Mouse (Mus musculus) brown adipose tissue, adult 24 weeks (tissue): ENCODE results near the gene Ces4a. TPM values are rescaled to one million over a fixed set of nuclear protein-coding genes. Genes with fewer than 3 reads are reported as not detected.
"Not testable (repeated sequence)": the region's sequence is repeated elsewhere in the genome, so short reads cannot be mapped to it uniquely, and the experiment has no call there.

Experiments used
- H3K27ac ChIP-seq: fragments of 200-500 bp; replicated peaks from 2 replicates; pipeline ENCODE4 v1.5.1; 2012; ENCODE audit warnings: low read depth, mild to moderate bottlenecking, low read length
- H3K4me1 ChIP-seq: fragments of 200-500 bp; 2 replicates; pipeline ENCODE4 v1.6.1; 2012; ENCODE audit warnings: low read length, mixed read lengths; ENCODE audit not compliant: control insufficient read depth, insufficient read depth, insufficient read length
- H3K4me3 ChIP-seq: fragments of 200-500 bp; 2 replicates; pipeline ENCODE4 v1.5.1; 2012; ENCODE audit warnings: low read depth, mild to moderate bottlenecking, low read length, moderate library complexity; ENCODE audit not compliant: insufficient read depth
- polyA plus RNA-seq: library from polyadenylated mRNA; stranded (reverse); fragments of >200 nt; gene quantifications from 2 replicates; pipeline ENCODE4 v1.2.4, GENCODE M21; 2012; ENCODE audit not compliant: missing spikeins, insufficient read depth, insufficient read length

Ces4a gene
- polyA plus RNA-seq = not detected in 2 replicates

DNA sequence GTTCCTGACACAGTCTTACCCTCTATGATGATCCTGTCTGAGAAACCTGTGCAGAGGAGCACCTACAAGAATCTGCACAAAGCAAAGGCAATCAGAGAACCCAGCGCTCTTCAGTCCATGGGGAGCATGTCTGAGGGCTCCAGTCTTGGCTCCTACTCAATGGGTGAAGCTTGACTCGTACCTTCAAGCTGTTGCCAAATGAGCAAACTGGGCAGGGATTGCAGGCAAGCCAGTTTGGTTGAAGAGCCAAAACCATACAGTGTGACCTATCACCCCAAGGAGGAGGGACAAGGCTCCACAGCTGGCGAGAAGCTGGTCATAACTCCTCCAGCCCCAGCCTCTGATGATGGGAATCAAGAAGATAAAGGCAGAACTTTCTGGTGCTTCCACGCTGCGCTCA lies at the start of gene Ces4a:
Gene Ces4a, plus strand, starts transcription at position 292 of the 400 bp plus-strand sequence.
- no peak within 1 kb of the TSS for H3K27ac ChIP-seq
- H3K4me3 ChIP-seq = no peak within 1 kb of the TSS
- H3K4me1 ChIP-seq = no peaks in the 10 kb centered on the region

DNA sequence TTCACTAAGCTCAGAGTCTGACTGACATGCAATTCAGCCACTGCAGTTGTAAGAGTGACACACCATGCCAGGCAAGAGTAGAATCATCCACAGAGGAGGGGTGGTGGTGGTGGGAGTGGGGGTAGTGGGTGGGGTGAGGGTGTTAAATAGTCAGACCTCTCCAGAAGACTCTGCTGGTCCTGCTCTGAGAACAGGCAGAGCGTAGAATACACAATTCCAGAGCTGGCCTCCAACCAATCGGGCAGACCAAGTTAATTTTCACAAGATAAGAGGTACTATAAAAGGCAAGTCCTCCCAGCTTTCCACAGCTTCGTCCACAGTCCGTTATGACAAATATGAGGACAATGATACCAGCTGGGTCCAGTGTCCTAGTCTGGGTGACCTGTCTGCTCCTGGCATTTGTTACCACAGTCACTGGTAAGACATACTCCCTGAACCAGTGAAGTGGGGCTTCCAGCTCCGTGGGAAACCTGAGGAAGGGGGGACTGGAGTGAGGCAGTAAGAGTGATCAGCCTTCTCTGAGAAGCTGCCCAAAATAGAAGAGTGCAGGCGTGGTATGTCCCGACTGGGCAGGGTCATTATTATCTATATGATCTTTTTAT lies 48.0 kb upstream of the Ces4a start, which contains the start of gene Ces3b:
Gene Ces3b, plus strand, starts transcription at position 305 of the 602 bp plus-strand sequence.
- Histone ChIP-seq H3K4me1 (no peaks in the 10 kb centered on the region), H3K4me3 (no peak within 1 kb of the TSS), H3K27ac (no peak within 1 kb of the TSS)

DNA sequence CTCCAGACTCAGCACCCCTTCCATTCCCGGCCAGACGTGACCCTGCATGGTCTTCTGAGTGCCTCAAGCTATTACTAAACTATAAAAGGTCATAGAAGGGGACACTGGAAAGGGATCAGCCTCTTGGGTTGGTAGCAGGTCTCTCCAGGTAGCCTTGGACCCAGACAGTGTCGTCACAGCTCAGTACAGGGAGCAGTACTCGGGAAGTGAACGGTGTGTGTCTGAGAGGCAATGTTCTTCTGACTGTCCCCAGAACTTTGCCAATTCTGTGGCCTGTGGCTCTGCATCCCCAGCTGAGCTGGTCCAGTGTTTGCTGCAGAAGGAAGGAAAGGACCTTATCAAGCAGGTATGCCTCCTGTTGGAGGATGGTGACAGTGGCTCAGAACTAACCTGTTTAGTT lies 43.4 kb upstream of the Ces4a start:
- H3K27ac ChIP-seq, H3K4me3 ChIP-seq, H3K4me1 ChIP-seq: not testable (repeated sequence)

DNA sequence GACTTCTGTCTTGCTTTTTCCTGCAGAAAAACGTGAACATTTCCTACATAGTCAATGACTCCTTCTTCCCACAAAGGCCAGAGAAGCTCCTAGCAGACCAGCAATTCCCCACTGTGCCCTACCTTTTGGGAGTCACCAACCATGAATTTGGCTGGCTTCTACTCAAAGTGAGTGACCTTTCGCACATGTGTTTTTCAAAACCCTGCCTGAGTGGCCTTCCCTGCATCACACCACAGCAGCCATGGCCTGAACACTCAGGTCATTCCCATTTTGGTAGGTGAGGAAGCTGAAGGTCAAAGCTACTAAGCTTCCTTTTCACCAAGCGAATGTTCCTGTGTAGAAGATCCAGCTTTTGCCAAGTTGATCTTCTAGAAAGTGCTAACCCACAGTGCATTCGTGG lies 43.0 kb upstream of the Ces4a start:
- Histone ChIP-seq H3K4me1 (no peaks in the 10 kb centered on the region), H3K4me3 (no peak overlapping the region), H3K27ac (no peak overlapping the region)

DNA sequence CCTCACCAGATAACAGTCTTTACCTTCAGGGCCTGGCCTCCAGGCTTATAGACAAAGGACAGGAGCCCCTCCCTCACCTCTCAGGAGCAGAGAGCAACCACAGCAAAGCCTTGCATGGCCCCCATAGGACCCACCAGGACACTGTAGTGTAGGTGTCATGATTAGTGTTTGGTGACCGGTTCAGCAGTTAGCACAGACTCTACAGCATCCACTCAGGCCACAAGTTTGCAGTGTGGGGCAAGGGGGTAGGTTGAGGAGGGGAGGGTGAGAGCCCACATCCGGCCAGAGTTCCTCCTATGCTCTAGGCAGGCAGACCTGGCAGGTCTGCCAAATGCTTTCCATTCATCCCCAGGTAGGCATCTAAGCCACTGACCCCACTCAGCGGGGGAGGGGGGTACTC lies 37.6 kb upstream of the Ces4a start:
- H3K4me3 ChIP-seq = no peak overlapping the region
- H3K4me1 ChIP-seq = no peaks in the 10 kb centered on the region
- H3K27ac ChIP-seq = no peak overlapping the region

DNA sequence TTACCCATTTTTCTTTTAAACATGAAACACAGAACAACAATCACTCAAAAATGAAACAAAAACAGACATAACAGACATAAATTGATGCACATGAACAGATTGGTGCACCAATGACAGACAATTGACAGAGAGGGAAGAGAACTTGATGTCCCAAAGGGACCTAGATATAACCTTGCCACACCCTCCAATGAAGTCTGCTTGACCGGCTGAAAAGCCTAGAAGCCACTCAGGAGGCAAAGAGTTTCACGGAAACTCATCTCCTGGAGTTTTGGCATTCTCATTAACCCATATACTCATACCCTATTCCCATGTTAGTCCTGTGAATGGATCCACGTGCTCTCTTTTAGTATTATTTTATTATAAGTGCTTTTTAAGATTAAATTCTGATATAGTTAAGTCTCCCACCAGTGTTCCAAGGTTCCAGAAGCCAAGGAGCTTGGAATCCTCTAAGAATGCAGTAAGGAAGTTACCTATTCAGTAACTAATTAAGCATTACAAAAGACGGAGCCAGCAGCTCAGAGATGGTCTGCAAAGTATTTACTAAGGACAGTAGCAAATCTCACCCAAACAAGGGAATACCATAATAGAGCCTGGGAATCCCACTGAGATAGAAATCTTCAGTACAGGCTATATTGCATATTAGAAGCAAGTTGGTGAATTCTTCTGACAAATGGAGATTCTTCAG lies 29.4 kb upstream of the Ces4a start:
- H3K4me1 ChIP-seq, H3K4me3 ChIP-seq, H3K27ac ChIP-seq: not testable (repeated sequence)

DNA sequence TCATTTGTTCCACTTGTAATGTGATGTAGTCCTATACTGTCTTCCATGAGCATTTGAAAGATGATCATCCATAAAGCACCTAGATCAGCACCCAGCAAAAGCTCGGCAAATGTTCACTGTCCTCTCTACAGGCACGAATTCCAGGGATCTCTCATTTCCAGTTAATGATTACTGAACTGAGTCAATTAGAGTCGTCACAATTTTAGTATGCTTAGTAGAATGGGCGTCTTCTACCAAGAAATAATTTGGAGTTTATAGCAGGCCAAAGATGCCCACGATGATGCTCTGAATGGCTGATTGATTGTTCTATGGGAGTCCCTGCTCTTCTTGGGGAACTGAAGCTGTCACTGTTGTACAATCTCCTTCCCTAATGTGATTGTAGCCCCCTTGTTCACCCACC lies 27.9 kb upstream of the Ces4a start:
- not testable (repeated sequence) for H3K27ac ChIP-seq, H3K4me1 ChIP-seq, H3K4me3 ChIP-seq

DNA sequence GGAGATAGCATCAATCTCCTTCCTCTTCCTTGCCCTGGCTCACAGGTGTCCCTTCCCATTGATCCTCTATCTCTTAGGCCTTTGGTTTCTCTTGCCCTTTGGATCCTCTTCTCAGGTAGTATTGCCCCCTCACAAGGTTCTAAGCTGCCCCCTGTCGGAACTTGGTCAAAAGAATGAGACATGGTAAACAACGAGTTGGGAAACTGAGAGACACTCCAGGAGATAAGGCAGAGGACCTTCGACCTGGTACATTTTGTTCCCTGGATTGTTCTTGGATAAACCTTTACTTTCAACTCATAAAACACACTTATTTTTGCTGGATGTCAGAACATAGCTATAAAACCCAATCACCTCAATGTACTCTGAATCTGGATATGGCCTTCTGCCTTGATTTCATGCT lies 27.4 kb upstream of the Ces4a start:
- Histone ChIP-seq H3K4me1 (no peaks in the 10 kb centered on the region), H3K27ac (no peak overlapping the region), H3K4me3 (no peak overlapping the region)

DNA sequence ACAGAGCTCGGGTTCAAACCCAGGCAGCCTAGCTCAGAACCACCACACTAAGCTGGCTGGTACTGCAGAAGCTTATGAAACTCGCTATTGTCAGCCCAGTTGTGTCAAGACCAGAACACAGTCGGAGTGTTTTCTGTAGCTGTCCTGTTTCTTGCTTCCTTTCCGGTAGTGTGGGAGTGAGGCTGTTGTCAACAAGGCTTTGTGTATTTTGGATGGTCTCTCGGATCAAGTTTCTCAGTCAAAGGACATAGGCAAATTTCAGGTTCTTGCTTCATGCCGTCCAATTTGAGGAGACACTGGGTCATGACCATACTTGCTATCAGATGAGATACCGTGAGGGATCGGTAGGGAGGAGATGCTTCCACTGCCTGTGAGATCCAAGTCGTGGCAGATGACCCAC lies 1.7 kb upstream of the Ces4a start:
- Histone ChIP-seq H3K4me3 (no peak overlapping the region), H3K27ac (no peak overlapping the region), H3K4me1 (no peaks in the 10 kb centered on the region)

DNA sequence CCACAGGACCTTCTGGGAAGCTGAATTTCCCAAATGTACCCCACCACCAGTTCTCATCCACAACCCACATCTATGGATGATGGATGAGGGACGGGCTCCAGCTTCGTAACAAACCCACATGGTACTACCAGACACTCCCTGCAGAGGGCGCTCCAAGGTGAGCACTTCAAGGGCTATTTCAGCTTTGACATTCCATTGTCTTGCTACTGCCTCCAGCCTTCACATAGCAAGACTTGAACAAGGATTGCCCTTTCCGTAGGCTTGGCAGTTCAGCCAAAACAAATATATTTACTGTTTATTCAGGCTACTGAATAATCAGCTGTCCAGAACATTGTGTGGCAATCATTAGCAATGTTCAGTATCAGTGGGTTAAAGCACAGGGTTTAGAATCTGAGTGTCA lies 6.8 kb downstream of the Ces4a start:
- Histone ChIP-seq H3K4me1 (no peaks in the 10 kb centered on the region), H3K4me3 (no peak overlapping the region), H3K27ac (no peak overlapping the region)

DNA sequence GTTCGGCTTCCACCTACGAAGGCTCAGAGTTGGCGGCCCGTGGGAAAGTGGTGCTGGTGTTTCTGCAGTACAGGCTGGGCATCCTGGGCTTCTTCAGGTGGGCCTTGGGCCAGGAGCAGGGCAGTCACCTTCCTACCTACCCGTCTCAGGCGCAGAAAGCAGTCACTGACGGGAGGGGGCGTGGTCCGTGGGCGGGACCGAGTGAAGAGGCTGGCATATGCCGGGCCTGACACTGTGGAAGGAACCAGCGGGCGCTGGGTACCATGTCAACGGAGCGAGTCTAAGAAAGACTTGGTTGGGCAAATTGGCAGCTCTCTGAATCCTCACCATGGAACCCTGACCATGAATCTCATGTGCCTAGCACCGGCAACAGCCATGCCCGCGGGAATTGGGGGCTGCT lies 10.8 kb downstream of the Ces4a start:
- H3K4me1 ChIP-seq = no peaks in the 10 kb centered on the region
- no peak overlapping the region for H3K4me3 ChIP-seq

DNA sequence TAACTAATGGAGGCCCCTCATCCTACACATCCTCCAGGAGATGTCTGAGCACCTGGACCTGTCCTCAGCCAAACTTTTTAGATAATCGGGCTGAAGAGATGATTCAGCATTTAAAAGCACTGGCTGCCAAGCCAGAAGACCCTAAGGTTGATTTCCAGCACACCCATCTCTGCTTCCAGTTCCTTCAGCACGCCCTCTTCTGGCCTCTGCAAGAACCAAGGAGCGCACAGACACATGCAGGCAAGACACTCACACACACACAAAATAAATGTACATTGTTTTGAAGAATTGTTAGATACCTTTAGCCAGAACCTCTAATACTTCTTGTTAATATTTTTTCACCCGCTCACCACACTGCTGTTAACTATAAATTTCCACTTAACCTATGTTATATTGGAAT lies 20.1 kb downstream of the Ces4a start:
- Histone ChIP-seq H3K4me3 (no peak overlapping the region), H3K4me1 (peaks cover 4% of the 10 kb centered on the region; the same call in 1 of the 2 replicates), H3K27ac (no peak overlapping the region)

More for the DNA sequence above, 10.8 kb downstream of the Ces4a start:
- H3K27ac ChIP-seq = no peak overlapping the region

DNA sequence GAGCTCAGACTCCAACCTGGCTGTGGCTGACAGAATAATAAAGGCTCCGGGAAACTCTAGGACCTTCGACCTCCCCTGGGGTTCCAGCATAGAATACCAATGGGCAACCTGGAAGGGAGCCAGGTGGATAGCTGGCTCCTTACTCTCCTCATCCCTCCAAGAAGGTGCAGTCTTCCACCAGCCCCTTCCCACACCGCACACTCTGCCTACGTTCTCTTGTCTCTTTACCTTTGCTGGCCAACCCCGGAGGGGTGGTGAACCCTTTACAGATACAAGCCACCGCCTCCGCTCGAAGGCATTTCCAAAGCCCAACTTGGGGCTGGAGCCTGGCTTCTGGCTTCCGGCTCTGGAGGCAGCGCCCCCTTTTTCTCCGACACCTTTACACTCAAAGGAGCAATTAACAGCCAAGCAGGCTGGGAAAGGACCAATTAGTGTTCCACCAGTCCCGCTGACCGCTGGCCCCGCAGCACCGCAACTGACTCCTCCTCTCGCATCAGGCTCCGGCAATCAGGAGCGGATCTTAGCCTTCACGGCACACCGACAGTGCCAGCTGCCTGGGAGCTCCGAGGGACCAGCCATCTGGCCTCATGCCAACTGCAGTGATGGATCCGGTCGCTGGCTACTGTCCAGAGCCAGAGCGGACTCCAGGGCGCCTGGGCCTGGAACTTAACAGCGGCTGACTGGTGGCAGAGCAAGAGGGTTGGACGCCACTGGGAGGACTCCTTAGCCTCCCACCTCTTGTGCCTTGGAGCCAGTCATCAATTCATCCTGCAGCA lies 21.2 kb downstream of the Ces4a start:
- H3K4me1 ChIP-seq = peaks cover 4% of the 10 kb centered on the region; the same call in 1 of the 2 replicates
- H3K27ac ChIP-seq = no peak overlapping the region
- peak overlapping the region; percentile 38 for H3K4me3 ChIP-seq

DNA sequence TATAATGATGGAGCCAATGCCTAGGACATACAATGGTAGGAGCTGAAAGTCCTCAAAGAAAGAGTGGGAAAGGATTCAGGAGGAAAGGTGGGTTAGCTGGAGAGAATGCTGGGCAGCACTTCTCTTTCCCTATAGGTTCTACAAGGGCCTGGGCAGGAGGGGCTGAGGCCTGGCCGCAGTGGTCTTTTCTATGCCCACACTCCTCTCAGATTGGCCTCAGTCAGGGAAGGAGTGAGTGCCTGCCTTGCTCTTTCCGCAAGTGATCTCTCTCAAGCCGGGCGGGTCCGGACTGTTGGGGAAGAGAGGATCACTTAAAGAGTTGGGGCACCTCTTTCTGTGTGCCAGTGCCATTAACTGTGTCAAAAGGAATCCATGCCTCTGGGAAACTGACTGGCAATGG lies 22.7 kb downstream of the Ces4a start:
- no peak overlapping the region for H3K27ac ChIP-seq
- H3K4me3 ChIP-seq = no peak overlapping the region

DNA sequence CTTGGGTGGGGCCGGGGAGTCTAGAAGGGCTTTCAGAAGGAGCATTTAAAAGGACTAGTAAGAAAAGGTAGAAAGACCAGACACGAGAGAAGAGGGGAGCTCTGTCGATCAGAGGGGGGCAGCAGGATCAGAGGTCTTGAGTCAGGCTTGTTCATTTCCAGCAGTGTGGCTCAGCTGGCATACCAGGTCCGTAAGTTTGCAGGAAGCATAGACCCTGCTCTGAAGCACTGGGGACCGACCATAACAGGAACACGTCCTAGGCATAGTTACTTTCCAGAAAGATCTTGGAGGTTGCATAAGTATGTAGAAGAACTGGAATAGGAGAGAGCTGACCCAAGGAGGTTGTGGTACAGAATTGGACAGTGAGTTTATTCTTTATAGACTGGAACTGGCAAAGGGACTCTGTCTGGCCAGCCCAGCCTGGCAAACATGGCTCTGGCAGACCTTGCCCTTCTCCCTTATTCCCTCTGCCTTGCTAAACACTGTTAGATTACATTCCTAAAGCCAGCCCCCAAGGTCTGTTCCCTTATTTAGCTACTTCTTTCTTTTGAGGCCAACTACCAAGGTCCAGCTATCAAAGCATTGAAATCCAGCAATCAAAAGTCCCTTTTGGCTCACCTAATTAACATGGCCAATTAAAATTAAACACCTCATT lies 23.6 kb downstream of the Ces4a start:
- peaks cover 4% of the 10 kb centered on the region; the same call in 1 of the 2 replicates for H3K4me1 ChIP-seq

More for the DNA sequence above, 22.7 kb downstream of the Ces4a start:
- H3K4me1 ChIP-seq = peaks cover 4% of the 10 kb centered on the region; the same call in 1 of the 2 replicates

More for the DNA sequence above, 23.6 kb downstream of the Ces4a start:
- Histone ChIP-seq H3K4me3 (no peak overlapping the region), H3K27ac (no peak overlapping the region)
